Mouse (Mus musculus) megakaryocyte progenitor cell, adult 5-6 weeks (primary cell): ENCODE results near the gene Nectin1. TPM values are rescaled to one million over a fixed set of nuclear protein-coding genes. Genes with fewer than 3 reads are reported as not detected.

Experiments
- ATAC-seq: replicated peaks from 2 replicates; pipeline ENCODE4 v1.8.0; 2016; ENCODE audit warnings: mild to moderate bottlenecking, moderate TSS enrichment, inconsistent platforms; ENCODE audit not compliant: poor library complexity
- total RNA-seq, 2 experiments: library from RNA; stranded (forward) in 1 of 2; stranded (reverse) in 1 of 2; fragments of 157-497, 149-512 nt in 1 of 2; fragments of 200-1000 nt in 1 of 2; gene quantifications; 2 replicates each; pipeline versions ENCODE4 v1.2.3 to v1.2.4; 2015 to 2017

Gene Nectin1
- total RNA-seq, 2 experiments from 2014 or later = 0.08 to 2.0 TPM

DNA sequence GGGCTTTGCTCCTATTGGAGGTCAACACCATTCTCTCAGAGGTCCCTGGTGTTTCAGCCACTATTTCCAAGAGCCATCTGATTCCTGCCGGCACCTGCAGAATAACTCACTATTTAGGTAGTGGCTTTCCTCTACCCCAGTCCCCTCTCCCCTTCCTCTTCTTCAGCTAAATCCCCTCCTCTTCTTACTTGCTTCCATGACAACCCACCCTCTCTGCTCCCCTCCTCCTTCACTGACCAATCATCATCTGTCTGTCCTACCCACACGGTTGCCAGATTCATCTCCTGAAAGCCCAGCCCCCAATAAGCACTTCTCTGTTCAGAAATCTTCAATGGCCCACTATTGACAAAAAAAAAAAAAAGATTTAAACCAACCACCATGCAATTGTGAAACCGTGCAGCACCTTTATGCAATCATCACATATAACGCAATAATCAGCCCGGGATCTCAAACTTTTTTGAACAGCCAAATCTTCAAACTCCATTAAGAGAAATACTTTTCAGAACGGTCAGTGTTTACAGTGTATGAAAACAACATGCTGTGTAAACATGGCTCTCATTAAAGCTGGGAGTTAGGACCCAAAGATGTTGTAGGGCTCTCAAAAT lies 5.2 kb upstream of the Nectin1 start:
- ATAC-seq = no peak

DNA sequence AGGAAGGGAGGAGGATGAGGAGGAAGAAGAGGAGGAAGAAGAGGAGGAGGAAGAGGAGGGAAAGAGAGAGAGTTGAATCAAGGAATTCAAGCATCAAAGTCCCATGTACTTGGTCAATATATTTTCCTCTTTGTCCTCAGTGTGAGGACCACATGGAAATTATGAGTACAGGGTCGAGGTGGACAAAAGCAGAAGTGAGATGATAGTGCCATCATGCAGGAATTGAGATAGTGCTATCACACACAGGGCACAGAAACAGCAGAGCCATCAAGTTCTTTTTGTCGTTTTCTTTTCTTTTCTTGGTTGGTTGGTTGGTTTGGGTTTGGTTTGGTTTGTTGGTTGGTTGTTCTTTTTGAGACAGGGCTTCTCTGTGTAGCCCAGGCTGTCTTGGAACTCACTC lies 2.5 kb upstream of the Nectin1 start:
- no peak for ATAC-seq

DNA sequence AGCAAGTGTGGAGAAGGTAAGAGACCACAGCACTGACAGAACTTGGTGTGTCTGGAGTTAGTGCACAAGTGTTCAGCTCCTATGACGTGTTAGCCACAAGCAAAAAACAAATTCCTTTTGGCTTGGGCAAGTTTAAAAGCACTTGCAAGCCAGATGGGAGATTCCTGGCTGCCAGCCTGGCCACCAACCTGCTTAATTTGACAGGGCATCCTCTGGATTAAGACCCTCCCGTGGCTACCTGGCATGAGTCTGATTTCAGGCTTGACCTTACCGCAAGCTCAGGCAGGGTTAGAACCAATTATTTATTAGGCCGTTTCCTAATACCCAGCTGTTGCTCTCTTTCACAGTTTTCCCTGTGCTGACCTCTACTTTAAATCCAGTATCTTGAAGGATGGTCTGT lies 1.7 kb upstream of the Nectin1 start:
- ATAC-seq = no peak

DNA sequence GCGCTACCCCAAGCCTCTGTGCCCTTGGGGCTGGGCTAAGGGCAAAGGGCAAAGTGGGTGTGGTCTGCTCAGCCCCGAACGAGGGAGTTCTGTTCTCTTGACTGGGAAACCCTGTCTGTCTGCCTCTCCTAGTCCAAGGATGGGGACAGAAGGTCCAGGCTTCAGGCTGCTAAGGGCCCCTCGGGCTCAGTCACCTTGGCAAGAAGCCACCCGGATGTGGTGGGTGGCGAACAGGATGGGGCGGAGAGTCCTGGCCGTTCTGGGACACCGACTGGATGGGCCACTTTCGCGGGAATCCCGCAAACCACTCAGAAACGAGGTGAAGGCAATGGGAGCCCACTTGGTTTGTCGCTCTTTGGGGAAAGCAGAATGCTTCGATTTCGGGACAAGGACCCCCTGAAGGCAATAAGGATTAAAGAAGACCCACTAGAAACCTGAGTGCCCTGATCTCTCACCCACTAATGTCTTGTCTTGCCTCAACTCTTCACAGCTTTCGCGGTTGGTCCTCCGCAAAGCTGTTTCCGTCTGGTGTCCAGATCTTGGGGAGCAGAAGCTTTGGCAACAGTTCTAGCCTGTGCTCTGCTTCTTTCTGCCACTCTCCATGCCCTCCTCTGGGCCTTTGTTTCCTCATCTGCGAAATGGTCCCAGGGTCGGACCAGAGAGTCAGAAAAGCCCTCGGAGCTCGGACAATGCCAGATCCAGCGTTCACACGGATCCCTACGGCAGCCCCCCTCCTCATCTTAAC lies 710 bp upstream of the Nectin1 start:
- peak; percentile 47 for ATAC-seq

DNA sequence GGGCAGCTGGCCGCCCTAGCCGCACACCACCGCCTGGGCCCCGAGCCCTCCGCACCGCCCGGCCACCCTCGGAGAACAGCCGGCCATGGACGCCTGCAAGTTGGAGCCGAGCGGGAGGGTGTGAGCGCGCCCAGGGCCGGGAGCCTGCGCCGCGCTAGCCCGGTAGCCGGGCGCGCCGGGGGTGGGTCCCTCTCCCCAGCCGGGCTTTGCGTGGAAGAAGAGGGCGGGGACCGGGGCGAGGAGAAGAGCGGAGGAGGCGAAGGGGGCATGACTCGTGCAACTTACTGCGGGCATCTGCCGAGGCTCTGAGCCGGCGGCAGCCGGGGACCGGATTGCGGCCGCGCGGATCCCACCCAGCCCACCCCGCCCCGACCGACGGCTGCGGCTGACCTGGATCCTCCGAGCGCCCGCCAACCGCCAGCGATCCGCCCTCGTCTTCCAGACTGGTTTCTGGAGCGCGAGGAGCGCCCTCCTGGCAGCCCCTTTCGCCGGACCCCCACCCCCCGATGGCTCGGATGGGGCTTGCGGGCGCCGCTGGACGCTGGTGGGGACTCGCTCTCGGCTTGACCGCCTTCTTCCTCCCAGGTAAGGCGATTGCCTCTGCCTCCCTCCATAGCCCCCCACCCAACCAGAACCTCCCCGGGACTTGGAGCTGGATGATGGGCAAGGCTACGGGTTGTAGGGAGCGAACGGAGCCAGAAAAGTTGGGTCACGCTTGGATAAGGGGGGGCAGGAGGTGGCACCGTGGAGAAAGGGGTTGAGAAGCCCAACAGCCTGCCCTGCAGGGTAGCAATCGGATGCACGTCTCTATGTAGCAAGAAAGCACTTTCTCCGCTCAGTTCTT lies 576 bp downstream of the Nectin1 start:
- ATAC-seq = peak; percentile 18; the same call in 1 of the 2 replicates

DNA sequence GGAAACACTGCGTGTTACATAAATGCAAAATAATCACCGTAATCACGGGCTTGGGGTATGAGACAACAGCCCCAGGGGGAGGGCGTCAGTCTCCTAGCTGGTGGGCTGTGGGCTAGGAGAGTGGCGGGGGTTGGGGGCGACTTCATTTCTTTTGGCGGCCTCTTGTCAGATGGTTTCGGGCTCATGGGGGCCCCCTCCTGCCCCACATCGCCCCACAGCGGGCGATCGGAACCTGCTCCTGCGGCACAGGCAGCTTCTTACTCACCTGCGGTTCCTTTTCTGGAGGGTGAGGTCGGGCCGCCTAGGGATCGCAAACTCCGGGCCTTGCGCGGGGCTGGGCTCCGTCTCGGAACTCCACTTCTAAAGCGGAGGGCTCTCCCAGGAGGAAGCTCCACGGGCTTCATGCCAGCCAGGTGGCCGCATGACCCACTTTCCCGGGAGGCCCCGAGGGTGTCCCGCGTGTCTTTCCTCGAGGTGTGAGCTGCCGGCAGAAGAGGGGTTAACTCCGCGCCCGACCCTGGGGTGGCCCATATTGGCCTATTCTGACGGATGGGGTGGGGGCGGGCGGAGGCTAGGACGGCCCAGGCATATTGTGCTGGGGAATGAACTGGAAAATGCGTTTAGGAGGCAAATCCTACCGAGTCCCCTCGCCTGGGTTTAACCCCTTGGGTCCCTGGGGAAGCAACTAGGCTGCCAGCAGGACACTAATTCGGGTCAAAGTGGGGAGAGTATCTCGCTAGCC lies 1.4 kb downstream of the Nectin1 start:
- ATAC-seq = no peak

DNA sequence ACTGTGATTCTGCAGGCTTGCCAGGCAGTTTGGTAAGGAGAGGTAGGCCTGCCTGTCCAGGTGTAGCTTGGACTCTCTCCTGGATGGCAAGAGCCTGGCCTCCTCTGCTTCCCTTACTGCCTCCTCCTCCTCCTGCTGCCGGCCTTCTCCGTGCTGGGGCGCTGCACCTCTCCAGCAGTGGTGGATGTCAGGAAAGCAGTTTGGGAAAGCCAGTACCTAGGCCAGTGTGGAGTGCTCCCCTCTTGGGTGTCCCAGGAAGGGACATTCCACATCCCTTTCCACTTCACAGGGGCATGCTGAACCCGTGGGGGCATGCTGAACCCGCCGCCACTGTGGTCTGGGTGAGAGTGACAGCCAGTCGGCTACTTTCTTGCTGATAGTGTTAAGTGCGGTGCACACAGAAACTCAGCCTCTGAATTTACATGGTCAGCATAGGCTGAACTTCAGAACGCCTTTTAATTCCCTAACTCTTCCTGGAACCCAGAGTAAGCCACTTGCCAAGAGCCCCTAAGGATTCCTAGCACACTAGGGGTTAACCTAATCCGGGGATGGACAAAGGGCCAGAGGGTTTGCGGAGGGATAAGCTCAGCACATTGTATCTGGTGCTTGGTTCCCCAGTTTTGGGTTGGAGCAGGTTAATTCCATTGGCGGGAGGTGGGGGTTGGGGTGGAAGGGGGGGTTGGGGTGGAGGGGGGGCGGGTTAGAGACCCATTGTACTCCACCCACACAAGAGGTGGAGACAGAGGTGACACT lies 2.3 kb downstream of the Nectin1 start:
- no peak for ATAC-seq

DNA sequence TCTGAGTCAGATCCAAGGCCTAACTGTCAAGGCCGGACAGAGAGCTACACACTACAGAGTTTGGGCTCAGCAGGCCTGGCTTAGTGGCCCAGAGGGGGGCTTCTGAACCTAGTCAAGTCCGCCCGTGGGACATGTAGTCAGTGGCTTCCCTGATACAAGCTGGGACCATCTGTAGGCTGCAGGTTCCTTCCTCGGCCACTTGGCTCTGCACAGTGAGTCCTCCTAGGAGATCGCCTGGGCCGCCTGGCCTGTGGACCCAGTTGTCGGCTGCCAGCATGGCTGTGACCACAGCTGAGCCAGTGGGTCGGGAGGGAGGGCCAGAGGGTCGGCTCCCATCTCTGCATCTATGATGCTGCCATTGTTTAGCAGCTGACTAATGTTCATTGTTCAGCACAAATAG lies 3.9 kb downstream of the Nectin1 start:
- ATAC-seq = no peak

DNA sequence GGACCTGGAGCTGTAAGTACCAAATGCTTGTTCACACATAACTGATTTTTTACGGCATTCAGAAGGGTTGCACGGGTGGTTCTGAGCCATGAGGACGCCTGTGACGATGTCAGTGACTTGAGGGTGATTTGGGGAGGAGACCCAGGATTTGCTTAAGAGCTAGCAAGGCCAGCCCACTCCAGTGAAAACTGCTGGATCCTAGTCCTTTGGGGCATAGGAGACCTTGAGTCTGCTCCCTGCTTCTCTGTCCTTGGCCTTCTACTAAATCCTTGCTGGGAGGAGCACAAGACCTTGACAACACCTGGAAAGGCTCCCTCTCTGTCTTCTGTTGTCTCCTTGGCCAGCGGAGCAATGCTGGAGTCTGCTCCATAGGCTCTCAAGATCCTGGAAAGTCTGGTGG lies 4.7 kb downstream of the Nectin1 start:
- ATAC-seq = no peak

DNA sequence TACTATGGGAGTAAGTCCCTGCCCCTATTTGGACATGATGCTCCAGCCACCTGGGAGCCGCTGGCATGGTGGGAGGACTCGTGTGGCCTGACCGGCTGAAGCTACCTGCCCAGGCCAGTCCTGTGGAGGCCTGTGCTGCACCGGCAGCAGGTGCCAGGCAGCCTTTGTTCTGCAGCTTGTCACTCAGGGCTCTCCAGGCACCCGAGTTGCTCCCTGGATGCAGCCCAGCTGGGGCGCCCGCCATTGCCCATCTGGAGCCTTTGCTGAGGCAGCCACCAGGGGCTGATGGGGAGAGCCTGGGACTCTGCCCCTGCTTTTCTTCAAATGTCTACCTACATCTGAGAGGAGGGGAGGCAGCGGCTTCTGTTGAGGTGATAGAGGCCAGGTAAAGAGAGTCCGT lies 6.3 kb downstream of the Nectin1 start:
- ATAC-seq = no peak

DNA sequence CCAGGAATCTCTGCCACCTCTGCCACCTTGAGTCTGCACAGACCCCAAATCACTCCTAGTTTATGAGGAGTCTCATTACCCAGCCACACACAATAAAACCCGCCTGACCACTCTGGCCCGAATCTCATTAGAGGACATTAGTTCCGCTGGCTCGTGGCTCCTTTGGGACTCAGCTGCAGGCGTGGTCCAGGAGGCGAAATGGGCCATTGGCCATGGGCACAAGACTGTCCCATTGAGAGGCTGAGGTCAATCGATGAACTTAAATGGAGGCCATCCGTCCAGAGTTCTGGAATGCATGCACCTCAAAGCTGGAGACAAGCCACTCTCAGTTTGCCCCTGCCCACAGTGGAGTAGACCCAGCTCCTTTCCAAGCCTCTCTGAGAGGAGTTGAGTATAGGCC lies 7.3 kb downstream of the Nectin1 start:
- no peak for ATAC-seq

DNA sequence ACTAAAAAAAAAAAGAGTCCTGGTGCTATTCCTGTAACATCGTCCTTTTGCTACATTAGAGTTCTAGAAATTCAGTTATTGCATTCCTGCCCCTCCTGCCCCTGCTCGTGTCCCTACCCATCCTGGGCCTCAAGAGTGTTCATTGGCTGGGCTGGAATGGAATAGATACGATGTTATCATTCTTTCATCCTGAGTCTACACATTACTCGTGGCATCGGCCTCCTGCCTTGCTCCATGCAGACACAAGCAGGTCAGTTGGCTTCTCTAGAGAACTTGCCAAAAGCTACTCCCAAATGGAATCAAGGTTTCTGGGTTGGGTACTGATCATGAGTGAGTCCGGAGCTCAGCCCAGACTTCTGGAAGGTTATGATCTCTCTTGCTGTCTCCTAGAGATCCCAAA lies 9.7 kb downstream of the Nectin1 start:
- ATAC-seq = no peak

DNA sequence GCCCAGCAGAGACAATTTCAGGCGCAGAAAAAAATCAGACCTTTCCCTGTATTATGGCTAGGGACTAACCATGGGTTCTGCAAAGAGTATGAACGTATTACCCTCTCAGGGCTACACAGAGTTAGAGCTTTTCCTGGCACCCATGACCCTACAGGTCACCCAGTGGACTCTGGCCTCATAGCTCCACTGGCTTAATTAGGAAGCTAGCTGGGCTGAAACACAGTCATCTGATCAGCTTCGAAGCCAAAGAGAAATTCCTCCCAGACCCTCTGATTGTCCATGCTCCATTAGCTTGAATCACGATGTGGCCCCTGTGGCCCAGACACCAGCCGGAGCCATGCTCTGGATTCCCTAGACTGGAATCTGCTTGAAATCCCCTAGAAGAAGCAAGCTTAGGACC lies 10.3 kb downstream of the Nectin1 start:
- no peak for ATAC-seq

DNA sequence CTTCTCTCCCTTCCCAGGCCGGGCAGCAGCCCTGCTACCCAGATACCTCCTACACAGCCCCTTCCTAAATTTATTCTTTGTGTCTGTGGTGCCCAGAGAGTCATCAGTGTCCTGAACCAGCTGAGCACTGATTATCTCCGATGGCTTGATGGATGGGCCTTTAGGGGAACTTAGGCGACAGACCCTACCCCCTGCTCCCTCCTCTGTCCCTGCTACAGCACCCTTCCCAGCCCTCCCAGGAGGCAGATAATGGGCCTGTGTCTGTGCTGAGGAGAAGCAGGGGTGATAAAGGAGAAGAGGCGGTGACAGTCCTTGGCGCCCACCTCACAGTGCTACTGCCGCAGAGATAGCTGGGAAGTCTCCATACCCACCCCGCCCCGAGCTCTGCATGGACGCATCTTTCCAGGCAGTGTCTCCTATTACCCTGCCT lies 11.0 kb downstream of the Nectin1 start:
- no peak for ATAC-seq

DNA sequence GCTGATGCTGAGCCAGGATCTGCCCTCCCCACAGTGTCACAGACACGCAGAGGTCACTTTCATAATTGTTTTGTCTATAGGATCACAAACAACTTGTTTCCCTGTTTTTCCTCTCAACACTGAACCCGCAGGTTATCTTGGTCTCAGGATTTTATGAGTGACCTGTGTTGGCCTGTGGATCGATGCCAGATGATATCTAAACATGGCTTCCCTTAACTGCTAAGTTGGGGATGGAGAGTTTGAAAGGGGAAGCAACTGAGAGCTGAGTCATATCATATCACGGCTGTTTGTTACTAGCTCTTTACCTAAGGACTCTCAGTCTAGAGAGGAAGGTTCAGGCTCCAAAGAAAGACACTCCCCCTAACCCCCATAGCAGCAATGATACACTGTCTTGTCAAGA lies 11.7 kb downstream of the Nectin1 start:
- ATAC-seq = peak; percentile 39; the same call in 1 of the 2 replicates

DNA sequence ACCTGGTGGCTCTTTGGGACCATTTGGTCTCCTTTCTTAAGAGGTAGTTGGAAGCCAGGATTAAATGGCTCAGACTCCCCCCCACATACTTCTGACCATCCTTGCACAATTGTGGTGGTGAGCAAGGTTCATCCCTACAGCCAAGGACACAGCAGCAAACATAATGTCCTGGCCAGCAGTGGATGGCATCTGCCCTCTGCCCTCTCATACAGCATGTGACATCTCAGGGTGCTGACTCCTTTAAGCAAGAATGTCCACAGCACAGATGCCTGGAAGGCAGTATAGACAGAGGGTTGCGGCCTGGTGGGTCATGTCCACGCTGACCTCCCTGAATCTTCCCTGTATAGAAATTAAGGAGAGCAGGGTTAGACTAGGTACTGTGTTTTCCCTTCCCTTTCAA lies 12.1 kb downstream of the Nectin1 start:
- no peak for ATAC-seq

DNA sequence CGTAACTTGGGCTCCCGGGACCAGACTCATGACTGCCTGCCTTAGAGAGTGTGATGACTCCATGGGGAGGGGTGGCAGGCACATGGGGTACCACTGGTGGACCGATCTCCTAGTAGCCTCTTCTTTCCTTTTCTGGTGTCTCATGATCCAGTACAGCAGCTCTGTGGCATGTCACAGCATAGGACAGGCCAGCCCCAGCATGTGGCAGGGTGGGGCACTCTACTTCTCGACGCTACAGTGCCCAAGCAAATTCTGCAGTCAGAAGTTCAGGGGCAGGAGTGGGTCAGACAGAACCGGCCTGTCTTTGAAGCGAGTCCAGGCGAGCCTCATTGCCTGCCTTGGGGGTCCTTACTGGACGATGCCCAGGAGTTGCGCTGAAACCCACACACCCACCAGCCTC lies 13.4 kb downstream of the Nectin1 start:
- ATAC-seq = no peak

DNA sequence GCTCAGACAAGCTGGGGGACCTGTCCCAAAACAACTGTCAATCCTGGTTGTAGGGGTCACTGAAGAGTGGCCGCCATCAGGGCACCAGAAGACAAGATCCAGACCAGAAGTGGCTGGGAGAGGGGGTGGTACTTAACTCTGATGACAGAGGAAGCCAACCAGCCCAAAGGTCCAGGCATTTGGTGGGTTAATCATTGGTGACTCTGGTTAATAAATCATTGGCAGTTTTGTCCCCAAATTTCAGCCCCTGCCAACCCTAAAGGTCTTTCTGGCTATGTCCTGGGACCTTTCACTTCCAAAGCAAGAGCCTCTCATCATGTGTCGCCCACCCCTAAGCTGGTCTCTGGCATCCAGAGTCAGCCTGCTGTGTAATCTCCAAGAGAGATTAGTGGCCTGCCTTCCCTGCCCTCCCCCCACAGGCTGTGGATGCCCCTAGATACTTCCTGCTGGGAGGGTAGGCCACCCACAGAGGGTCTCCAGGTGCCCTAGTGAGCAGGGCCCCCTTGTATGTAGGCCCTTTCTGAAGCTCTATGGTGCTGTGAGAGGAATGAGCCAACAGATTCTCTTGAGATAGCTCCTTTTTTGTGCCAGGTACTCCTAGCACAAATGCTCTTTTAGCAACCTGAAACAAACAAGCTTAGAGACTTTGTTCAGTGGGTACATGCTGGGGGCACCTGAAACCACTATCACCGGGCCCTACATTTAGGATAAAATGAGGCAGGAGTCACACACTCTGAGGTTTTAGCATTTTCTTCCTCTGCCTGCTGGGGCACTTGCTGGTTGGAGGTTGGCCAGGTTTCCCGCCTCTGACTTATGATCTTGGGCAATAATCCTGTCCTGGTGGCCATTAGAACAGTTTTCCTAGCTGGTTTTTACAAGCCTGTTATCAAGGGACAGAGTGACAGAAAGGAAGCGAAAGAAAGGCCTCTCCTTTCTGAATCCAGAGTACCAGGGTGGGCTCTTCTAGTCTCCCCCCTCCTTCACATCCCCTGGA lies 14.5 kb downstream of the Nectin1 start:
- ATAC-seq = no peak

DNA sequence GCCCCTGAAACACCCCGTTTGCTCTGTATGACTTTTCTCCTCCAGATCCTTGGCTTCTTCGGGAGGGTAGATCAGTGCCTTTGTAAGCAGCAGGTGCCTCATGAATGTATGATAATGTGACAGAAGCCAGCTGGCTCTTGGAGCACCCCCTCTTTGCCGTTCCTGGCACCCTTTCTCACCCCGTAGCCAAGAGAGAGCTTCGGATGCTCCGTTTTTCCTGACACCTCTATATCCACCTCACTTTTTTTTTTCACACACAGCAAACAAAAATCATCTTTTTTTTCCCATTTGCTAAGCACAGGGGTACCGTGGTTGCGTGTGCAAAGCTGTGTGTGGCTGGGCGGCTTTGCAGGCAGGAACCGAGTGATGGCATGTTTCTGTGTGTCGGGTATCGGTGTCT lies 16.3 kb downstream of the Nectin1 start:
- ATAC-seq = no peak
